Mouse (Mus musculus) spleen, adult 2 months (tissue): ENCODE data around the gene Tmem100.

Source experiments
- CTCF ChIP-seq: fragments of 200-500 bp; IDR thresholded peaks from 2 replicates; pipeline ENCODE4 v1.5.1; 2011; ENCODE audit warnings: mild to moderate bottlenecking, inconsistent platforms; ENCODE audit not compliant: insufficient read depth, insufficient read length, insufficient replicate concordance; ENCODE audit errors: extremely low read depth
- POLR2A ChIP-seq: fragments of 200-500 bp; IDR thresholded peaks from 2 replicates; pipeline ENCODE4 v1.6.1; 2011; ENCODE audit warnings: low read depth, low read length, inconsistent platforms

DNA sequence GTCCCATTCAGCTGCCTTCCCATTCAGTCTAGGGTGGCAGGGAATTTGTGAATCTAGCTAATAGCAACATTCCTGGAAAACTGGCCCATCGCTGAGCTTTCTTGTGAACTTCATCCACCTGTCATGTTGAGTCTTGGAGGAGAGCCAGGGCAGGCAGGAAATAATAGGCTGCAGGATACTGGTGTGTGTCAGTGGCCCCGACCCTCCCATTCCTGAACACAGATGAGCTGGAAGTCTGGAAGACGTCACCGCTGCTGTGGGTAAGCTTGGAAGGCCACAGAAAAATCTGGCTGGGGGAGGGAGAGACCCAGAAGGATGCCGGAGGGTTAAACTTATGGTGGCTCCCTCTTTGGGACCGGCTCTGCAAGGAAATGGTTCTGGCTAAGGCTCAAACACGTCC lies 24.3 kb downstream of the Tmem100 start:
- TF ChIP-seq CTCF (no peak), POLR2A (no peak)
